Mouse (Mus musculus) heart, postnatal 0 days (tissue): ENCODE results near the gene Cstb.

Experiments used
- CTCF ChIP-seq: IDR thresholded peaks from 2 replicates; pipeline ENCODE4 v1.5.1; 2016; ENCODE audit warnings: antibody characterized with exemption, control low read depth, low read depth
- EP300 ChIP-seq: IDR thresholded peaks from 2 replicates; pipeline ENCODE4 v1.6.1; 2016; ENCODE audit warnings: antibody characterized with exemption, low read depth

GRCm38 (mm10) chr10:78457495-78458347, 32.3 kb downstream of the Cstb start:
- TF ChIP-seq CTCF (no peak), EP300 (no peak)
